Mouse (Mus musculus): Measurements from ENCODE around the gene Gm20388.

The Gm20388 gene

GRCm38 (mm10) chr8:122032741-122033140, 2122.1 kb downstream of the Gm20388 start:
- no peak for DNase-seq

- no peak for DNase-seq
These were observed 2124.9 kb downstream of the Gm20388 start for GRCm38 (mm10) chr8:122035543-122035942.

- no peak for DNase-seq
These were observed 2125.7 kb downstream of the Gm20388 start for GRCm38 (mm10) chr8:122036325-122036724.

GRCm38 (mm10) chr8:122037279-122037678, 2126.6 kb downstream of the Gm20388 start:
- no peak for DNase-seq

GRCm38 (mm10) chr8:122038076-122038475, 2127.4 kb downstream of the Gm20388 start:
- no peak for DNase-seq

- DNase-seq = no peak
These were observed 2128.8 kb downstream of the Gm20388 start for GRCm38 (mm10) chr8:122039452-122039851.

GRCm38 (mm10) chr8:122047206-122047870, 2136.7 kb downstream of the Gm20388 start:
- DNase-seq = no peak

GRCm38 (mm10) chr8:122049266-122049665, 2138.6 kb downstream of the Gm20388 start:
- DNase-seq = no peak

GRCm38 (mm10) chr8:122049923-122050322, 2139.3 kb downstream of the Gm20388 start:
- DNase-seq = no peak

- peak in 1 of 2 experiments; percentile 51 for DNase-seq
These were observed 2140.0 kb downstream of the Gm20388 start for GRCm38 (mm10) chr8:122050620-122051019.

GRCm38 (mm10) chr8:122055321-122055720, 2144.7 kb downstream of the Gm20388 start:
- no peak for DNase-seq

- no peak for DNase-seq
These were observed 2145.5 kb downstream of the Gm20388 start for GRCm38 (mm10) chr8:122056113-122056512.

GRCm38 (mm10) chr8:122056882-122057281, 2146.2 kb downstream of the Gm20388 start:
- DNase-seq = peak in 1 of 2 experiments; percentile 41

- no peak for DNase-seq
These were observed 2147.9 kb downstream of the Gm20388 start for GRCm38 (mm10) chr8:122058510-122058909.

- no peak for DNase-seq
These were observed 2148.3 kb downstream of the Gm20388 start for GRCm38 (mm10) chr8:122058951-122059350.

- no peak for DNase-seq
These were observed 2152.0 kb downstream of the Gm20388 start for GRCm38 (mm10) chr8:122062508-122063223.

- DNase-seq = no peak
These were observed 2153.7 kb downstream of the Gm20388 start for GRCm38 (mm10) chr8:122064353-122064752.

GRCm38 (mm10) chr8:122067783-122068505, 2157.3 kb downstream of the Gm20388 start:
- DNase-seq = peak in 1 of 2 experiments; percentile 41

- no peak for DNase-seq
These were observed 2158.0 kb downstream of the Gm20388 start for GRCm38 (mm10) chr8:122068609-122069008.

- DNase-seq = no peak
These were observed 2158.6 kb downstream of the Gm20388 start for GRCm38 (mm10) chr8:122069281-122069680.

- no peak for DNase-seq
These were observed 2160.6 kb downstream of the Gm20388 start for GRCm38 (mm10) chr8:122071193-122071592.

- no peak for DNase-seq
These were observed 2163.3 kb downstream of the Gm20388 start for GRCm38 (mm10) chr8:122073964-122074363.

- DNase-seq = peak; percentile 33 to 49
These were observed 2163.8 kb downstream of the Gm20388 start for GRCm38 (mm10) chr8:122074442-122074841.

GRCm38 (mm10) chr8:122074977-122075376, 2164.3 kb downstream of the Gm20388 start:
- no peak for DNase-seq
